Mouse (Mus musculus) midbrain, embryonic 13.5 days (tissue): ENCODE data around the gene Slc25a12. TPM values are rescaled to one million over a fixed set of nuclear protein-coding genes. Genes with fewer than 3 reads are reported as not detected.

Experiments
- ATAC-seq: fragments of 200-750 bp; cut with Nextera tagmentation; 2 replicates; pipeline ENCODE4 v1.8.0; 2017; ENCODE audit warnings: mild to moderate bottlenecking, moderate TSS enrichment, moderate library complexity
- H3K27ac ChIP-seq: fragments of 300-500 bp; sonication (generic); 2 replicates; pipeline ENCODE4 v1.5.1; 2015; ENCODE audit warnings: inconsistent platforms, mild to moderate bottlenecking, moderate library complexity
- H3K27me3 ChIP-seq: fragments of 300-500 bp; sonication (generic); 2 replicates; pipeline ENCODE4 v1.6.1; 2015; ENCODE audit warnings: mild to moderate bottlenecking, inconsistent platforms
- H3K36me3 ChIP-seq: fragments of 300-500 bp; sonication (generic); 2 replicates; pipeline ENCODE4 v1.6.1; 2015; ENCODE audit warnings: mild to moderate bottlenecking, inconsistent platforms
- H3K4me1 ChIP-seq: fragments of 300-500 bp; sonication (generic); replicated peaks from 2 replicates; pipeline ENCODE4 v1.6.1; 2015; ENCODE audit warnings: inconsistent platforms
- H3K4me2 ChIP-seq: fragments of 300-500 bp; sonication (generic); replicated peaks from 2 replicates; pipeline ENCODE4 v1.6.1; 2015; ENCODE audit warnings: moderate library complexity, mild to moderate bottlenecking, inconsistent platforms
- H3K4me3 ChIP-seq: fragments of 300-500 bp; sonication (generic); replicated peaks from 2 replicates; pipeline ENCODE4 v1.5.1; 2015; ENCODE audit warnings: mild to moderate bottlenecking, inconsistent platforms
- H3K9ac ChIP-seq: fragments of 300-500 bp; sonication (generic); replicated peaks from 2 replicates; pipeline ENCODE4 v1.6.1; 2015; ENCODE audit warnings: mild to moderate bottlenecking, inconsistent platforms
- H3K9me3 ChIP-seq: fragments of 300-500 bp; sonication (generic); 2 replicates; pipeline ENCODE4 v1.6.1; 2016; ENCODE audit warnings: mild to moderate bottlenecking, inconsistent platforms
- WGBS: fragments of 180-500 bp; shearing (Covaris S2); methylation state at CpG from one replicate; pipeline ENCODE4 v1.1.7; 2015; 5-methylcytosine and 5-hydroxymethylcytosine counted together
- polyA plus RNA-seq: library from polyadenylated mRNA; unstranded; fragments of >200 nt; fragmentation: Nextera tagmentation; extraction: Ambion mirVana; gene quantifications from 2 replicates; pipeline ENCODE4 v1.2.1, GENCODE M21; 2015

Gene Slc25a12
- polyA plus RNA-seq, 1 experiment from 2014 or later = 64.2 TPM

DNA sequence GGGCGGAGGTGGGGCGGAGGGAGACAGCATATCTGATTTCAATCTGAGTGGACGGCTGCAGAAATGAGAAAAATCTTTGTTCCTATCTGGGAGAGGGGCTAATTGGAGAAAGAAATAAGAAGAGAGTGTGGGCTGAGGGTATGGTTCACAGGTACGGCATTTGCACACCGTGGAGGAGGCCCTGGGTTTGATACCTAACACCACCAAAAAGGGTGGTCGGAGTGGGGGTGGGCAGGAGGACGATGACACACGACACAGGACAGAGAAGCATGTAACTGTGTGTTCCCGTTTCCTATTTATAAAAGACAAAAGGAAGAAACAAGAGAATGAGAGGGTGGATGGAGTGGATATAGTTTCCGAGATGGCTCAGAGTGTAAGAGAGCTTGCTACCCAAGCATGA lies 20.4 kb downstream of the Slc25a12 start:
- Histone ChIP-seq H3K4me1 (no peaks in the 10 kb centered on the region), H3K27me3 (no peaks in the 10 kb centered on the region), H3K9ac (no peak overlapping the region), H3K4me2 (no peak overlapping the region), H3K27ac (no peak overlapping the region), H3K9me3 (no peaks in the 10 kb centered on the region), H3K4me3 (no peak overlapping the region), H3K36me3 (peaks cover 20% of the 10 kb centered on the region)
- WGBS = 92% methylated on average over 10 of the region's 10 CpGs
- no peak for ATAC-seq

DNA sequence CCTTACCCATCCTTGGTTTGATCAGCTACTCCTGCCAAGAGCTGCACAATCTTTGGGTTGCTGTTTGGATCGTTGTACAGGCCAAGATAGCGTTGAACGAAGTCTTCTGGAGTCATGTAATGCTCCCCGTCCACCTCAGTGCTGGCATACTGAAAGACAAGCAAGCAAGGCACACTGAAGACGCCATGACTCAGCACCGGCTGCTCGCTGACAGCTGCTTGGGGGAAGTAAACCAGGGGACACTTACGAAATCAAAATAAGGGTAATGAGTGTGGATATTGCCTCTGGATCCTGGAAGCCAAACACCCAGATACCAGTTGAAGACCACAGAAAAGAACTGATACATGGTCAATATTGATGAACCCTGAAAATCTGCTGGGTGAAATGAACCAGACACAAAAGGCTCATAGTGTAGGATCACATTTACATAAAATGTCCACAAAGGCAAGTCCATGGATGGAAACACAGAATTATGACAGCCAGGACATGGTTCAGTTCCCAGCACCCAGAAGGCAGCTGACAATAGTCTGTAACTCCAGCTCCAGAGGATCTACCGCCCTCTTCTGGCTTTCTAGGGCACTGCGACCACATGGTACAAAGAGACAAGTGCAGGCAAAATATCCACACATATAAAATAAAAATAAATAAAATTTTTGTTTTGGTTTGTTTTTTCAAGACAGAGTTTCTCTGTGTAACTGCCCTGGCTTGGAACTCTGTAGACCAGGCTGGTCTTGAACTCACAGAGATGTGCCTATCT lies 23.5 kb downstream of the Slc25a12 start:
- H3K27ac ChIP-seq = no peak overlapping the region
- H3K36me3 ChIP-seq = peaks cover 24% of the 10 kb centered on the region
- no peaks in the 10 kb centered on the region for H3K4me1 ChIP-seq
- no peak overlapping the region for H3K9ac ChIP-seq
- H3K4me2 ChIP-seq = no peak overlapping the region
- H3K4me3 ChIP-seq = no peak overlapping the region
- H3K9me3 ChIP-seq = no peaks in the 10 kb centered on the region
- WGBS = 94% methylated on average over 10 of the region's 10 CpGs
- H3K27me3 ChIP-seq = no peaks in the 10 kb centered on the region
- ATAC-seq = no peak

DNA sequence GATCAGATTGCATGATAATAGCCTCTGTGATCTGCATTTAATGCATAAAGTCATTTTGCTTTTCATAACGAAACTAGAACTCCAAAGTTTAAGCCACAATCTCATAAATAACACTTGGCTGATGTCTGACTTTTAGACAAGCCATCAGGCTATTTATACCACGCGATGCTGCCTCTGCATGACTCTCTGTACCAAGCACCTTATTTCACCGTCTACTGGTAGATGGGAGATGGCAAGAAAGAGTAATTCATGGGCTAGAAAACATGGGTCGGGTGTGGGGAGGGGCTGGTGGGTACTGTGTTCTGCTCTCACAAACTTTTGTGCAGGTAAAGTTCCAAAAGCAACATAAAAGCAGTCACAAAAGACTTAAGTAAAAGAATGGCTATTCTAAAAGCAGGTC lies 27.4 kb downstream of the Slc25a12 start:
- 91% methylated on average over 5 of the region's 5 CpGs for WGBS
- H3K36me3 ChIP-seq = peaks cover 34% of the 10 kb centered on the region
- H3K4me3 ChIP-seq = no peak overlapping the region
- no peaks in the 10 kb centered on the region for H3K4me1 ChIP-seq
- H3K9ac ChIP-seq = no peak overlapping the region
- H3K4me2 ChIP-seq = no peak overlapping the region
- ATAC-seq = no peak
- no peak overlapping the region for H3K27ac ChIP-seq
- no peaks in the 10 kb centered on the region for H3K9me3 ChIP-seq
- H3K27me3 ChIP-seq = no peaks in the 10 kb centered on the region

DNA sequence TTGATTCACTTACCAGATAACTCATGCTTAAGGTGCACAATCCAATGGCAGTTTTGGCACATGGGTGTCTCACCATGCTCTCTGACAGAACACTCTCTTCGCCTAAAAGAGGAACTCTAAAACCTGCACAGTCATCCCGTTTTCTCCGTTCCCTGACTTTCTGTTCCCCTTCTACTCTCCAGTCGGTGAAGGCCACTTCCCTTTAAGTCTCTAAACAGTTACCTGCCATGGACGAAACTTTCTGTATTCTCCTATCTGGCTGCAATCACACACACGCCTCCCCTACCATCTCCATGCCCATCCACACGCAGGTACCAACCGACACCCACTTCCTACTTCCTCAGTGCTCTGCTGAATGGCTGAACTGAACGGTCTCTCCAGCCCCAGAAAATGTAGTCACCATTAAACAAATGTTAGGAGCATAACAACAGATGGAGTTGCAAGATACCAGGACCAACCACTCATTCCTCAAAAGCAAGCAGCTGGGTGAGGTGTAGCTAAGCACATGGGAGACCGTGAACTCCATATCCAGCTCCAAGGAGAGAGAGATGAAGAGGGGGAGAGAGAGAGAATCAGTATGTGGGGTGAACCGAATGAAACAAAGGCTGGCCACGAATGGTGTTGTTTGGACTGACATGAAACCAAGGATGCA lies 29.3 kb downstream of the Slc25a12 start:
- WGBS = 86% methylated on average over 12 of the region's 12 CpGs
- no peak for ATAC-seq
- no peaks in the 10 kb centered on the region for H3K4me1 ChIP-seq
- H3K36me3 ChIP-seq = peaks cover 32% of the 10 kb centered on the region
- no peak overlapping the region for H3K9ac ChIP-seq
- no peak overlapping the region for H3K4me3 ChIP-seq
- H3K4me2 ChIP-seq = no peak overlapping the region
- H3K27me3 ChIP-seq = no peaks in the 10 kb centered on the region
- no peaks in the 10 kb centered on the region for H3K9me3 ChIP-seq
- H3K27ac ChIP-seq = no peak overlapping the region

DNA sequence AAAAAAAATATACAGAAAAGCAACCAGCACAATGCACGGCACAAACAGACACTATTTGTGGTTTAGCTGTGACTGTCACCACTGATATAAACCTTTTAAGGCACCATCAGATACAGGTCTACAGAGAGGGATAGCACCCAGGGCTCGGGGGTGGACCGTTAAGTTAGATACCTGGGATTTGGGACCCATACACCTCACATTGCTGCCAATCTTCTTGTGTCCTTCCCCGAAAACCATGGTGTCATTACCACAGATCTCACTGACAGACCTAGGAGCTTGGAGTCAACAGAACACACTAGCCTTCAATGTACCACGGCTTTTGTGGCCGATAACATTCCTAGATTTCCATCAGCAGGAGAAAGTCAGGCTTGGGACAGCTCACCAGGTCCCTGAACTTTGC lies 30.9 kb downstream of the Slc25a12 start:
- H3K36me3 ChIP-seq = peaks cover 37% of the 10 kb centered on the region
- ATAC-seq = no peak
- H3K27me3 ChIP-seq = no peaks in the 10 kb centered on the region
- H3K4me1 ChIP-seq = no peaks in the 10 kb centered on the region
- no peak overlapping the region for H3K4me2 ChIP-seq
- H3K27ac ChIP-seq = no peak overlapping the region
- H3K9me3 ChIP-seq = no peaks in the 10 kb centered on the region
- H3K4me3 ChIP-seq = no peak overlapping the region
- H3K9ac ChIP-seq = no peak overlapping the region
- WGBS = 96% methylated on average over 6 of the region's 6 CpGs

DNA sequence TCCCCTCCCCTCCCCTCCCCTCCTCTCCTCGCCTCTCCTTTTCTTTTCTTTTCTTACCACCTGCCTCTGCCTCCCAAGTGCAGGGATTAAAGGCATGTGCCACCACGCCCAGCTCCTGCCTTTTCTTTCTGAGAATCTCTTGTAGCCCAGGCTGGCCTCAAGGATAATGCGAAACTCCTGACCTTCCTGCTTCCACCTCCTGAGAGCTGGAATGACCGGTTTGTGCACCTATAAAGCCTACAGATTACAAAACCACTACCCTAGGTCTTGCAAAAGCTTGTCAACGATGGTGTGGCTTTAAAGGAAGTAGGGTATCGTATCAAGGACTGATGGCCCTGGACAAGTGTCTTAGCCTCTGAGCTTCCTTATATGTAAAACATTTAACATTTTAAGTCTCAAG lies 31.3 kb downstream of the Slc25a12 start:
- Histone ChIP-seq H3K36me3 (peaks cover 41% of the 10 kb centered on the region), H3K27me3 (no peaks in the 10 kb centered on the region), H3K9ac (no peak overlapping the region), H3K4me3 (no peak overlapping the region), H3K27ac (no peak overlapping the region), H3K4me1 (no peaks in the 10 kb centered on the region), H3K4me2 (no peak overlapping the region), H3K9me3 (no peaks in the 10 kb centered on the region)
- 86% methylated on average over 5 of the region's 6 CpGs for WGBS
- ATAC-seq = no peak

DNA sequence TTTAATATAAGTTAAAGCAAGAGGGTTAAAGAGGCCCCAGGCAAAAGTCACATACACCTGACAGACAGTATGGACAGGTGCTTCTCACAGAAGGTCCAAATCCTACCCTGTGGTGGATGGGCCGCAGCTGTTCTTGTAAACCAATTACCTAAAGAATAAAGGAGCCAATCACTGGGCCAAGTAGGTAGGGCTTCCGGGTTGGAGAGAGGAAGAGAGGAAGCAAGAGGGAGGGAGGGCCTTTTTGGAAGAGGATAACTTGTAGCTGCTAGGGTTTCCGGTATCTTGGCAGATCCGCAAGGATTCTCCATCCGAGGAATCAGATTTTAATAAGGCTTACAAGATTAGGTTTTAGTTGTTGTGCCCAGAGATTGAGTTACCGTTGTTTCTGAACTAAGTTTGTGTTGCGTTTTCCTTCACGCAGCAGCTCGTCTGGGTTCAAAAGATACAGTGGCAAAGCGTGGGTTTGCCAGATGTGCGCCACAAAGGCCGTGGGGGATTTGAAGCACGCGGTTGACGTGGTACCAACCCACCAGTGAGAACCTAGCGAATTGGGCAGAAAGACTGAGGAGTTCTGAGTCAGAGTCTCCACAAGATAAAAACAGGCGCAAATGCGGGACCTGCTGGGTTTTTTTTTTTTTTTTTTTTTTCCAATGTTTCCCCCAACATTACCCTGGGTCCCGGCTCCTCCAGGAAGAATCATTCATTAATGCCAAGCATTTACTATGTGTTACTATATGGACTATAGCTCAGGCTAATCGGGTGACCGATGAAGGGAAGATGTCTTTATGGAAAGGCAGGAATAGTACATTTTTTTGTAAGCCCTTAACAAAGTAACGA lies 33.3 kb downstream of the Slc25a12 start:
- Histone ChIP-seq H3K9me3 (no peaks in the 10 kb centered on the region), H3K9ac (no peak overlapping the region), H3K27ac (no peak overlapping the region), H3K4me3 (no peak overlapping the region), H3K4me2 (no peak overlapping the region), H3K36me3 (peaks cover 38% of the 10 kb centered on the region), H3K27me3 (no peaks in the 10 kb centered on the region), H3K4me1 (no peaks in the 10 kb centered on the region)
- no peak for ATAC-seq
- WGBS = 91% methylated on average over 22 of the region's 22 CpGs

DNA sequence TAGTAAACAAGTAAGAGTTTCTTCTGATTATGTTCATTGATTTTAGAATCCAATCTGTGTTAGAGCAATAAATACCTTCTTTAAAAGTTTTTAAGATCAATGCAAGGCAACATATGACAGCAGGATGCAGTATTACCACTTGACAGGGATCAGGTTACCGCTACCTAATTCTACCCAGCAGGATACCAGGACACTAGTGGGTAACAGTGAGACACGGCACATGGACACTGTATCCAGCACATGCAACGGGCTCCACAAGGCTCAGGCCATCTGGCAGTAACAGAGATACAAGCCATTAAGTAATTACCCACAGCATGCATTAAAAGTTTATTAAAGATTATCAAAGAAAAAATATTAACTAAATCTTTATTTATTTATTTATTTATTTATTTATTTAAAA lies 37.8 kb downstream of the Slc25a12 start:
- Histone ChIP-seq H3K27me3 (no peaks in the 10 kb centered on the region), H3K4me3 (no peak overlapping the region), H3K36me3 (peaks cover 35% of the 10 kb centered on the region), H3K9me3 (no peaks in the 10 kb centered on the region), H3K9ac (no peak overlapping the region), H3K4me2 (no peak overlapping the region), H3K4me1 (no peaks in the 10 kb centered on the region), H3K27ac (no peak overlapping the region)
- ATAC-seq = no peak
- WGBS = 77% methylated on average over 3 of the region's 3 CpGs

DNA sequence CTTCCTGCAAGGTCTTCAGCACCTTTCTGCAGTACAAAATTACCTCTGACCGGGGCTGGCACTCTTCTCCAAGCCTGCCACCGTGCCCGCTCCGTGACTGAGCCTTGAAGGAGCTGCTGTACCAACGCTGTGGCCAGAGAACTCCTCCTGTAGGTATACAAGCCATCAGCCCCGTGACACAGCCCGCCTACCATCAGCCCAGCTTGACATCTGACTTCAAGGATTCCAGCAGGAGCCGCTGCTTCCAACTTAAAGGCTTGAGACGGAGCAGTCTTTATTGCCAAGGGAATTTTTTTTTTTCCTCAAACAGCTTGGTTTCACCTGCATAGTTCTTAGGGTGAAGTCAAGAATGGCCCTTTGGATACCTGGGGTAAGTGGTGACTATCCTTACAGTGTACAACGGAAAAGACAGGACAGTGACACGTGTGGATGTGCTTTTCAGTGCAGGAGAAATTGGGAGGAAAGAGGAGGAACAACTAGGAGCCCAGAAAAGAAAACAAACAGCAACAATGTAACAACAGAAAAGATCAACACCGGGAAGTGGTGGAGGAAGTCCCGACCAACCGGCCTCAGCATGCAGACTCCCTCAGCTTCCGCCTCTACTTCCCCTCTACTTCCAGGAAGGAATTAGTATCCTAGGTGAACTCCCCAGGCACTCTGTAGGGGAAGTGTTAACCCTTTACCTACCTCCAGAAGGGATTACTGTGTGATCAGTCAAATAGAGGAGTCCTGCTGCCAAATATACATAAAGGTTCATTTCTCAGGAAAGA lies 39.0 kb downstream of the Slc25a12 start:
- no peak for ATAC-seq
- Histone ChIP-seq H3K9me3 (no peaks in the 10 kb centered on the region), H3K36me3 (peaks cover 34% of the 10 kb centered on the region), H3K4me1 (no peaks in the 10 kb centered on the region), H3K9ac (no peak overlapping the region), H3K4me2 (no peak overlapping the region), H3K27me3 (no peaks in the 10 kb centered on the region), H3K27ac (no peak overlapping the region), H3K4me3 (no peak overlapping the region)
- WGBS = 65% methylated on average over 15 of the region's 15 CpGs

DNA sequence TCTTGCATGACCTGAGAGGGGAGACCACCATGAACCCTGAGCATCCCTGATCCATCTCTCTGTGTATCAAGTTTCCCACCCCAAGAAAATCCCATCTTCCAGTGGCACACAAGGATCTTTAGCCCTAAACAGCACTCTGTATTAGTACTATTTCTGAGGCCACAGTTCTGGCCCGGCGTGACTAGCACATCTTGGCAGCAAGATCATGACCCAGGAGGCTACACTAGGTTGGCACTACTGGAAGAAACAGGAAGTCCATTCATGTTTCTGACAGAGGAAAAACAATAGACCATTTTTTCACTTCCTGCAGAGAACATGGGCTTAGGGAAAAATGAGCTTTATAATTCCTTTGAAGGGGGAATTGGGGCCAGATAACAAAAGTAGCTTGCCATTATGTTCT lies 39.8 kb downstream of the Slc25a12 start:
- 89% methylated on average over 2 of the region's 2 CpGs for WGBS
- ATAC-seq = no peak

DNA sequence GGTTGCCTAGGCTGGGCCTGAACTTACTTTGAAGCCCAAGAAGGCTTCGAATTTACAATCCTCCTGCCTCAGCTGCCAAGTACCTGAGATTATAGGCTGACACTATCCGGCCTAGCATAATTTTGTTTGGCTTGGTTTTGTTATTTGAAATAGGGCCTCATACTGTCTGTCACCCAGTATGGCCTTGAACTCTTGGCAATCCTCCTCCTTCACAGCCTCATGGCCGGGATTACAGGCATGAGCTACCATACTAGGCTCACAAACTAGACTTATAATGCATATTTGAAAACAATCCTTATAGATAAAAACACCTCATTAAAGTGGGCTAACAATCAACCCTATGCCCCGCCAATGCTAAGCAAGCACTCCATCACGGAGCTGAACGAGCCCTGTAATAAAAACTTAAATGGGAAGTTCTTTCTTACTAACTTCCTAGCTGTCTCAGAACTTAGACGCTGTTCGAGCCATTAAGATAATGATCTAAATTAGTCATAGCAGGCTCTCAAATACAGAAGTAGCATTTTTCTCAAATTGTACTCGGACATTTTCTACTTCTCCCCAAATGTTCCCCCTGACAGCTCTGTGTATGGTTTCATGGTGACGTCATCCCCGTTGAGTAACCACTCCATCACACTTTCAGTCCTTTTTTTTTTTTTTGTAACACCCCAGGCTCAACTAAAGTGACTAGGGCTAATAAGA lies 40.6 kb downstream of the Slc25a12 start:
- WGBS = 91% methylated on average over 11 of the region's 11 CpGs
- no peak for ATAC-seq
- Histone ChIP-seq H3K9ac (no peak overlapping the region), H3K4me3 (no peak overlapping the region), H3K36me3 (peaks cover 32% of the 10 kb centered on the region), H3K4me2 (no peak overlapping the region), H3K4me1 (no peaks in the 10 kb centered on the region), H3K9me3 (no peaks in the 10 kb centered on the region), H3K27me3 (no peaks in the 10 kb centered on the region), H3K27ac (no peak overlapping the region)

More for the DNA sequence above, 39.8 kb downstream of the Slc25a12 start:
- Histone ChIP-seq H3K36me3 (peaks cover 32% of the 10 kb centered on the region), H3K9ac (no peak overlapping the region), H3K27ac (no peak overlapping the region), H3K9me3 (no peaks in the 10 kb centered on the region), H3K4me2 (no peak overlapping the region), H3K4me3 (no peak overlapping the region), H3K4me1 (no peaks in the 10 kb centered on the region), H3K27me3 (no peaks in the 10 kb centered on the region)
